Mouse (Mus musculus) midbrain, postnatal 0 days (tissue): ENCODE measurements around the gene Ecsit. TPM values are rescaled to one million over a fixed set of nuclear protein-coding genes. Genes with fewer than 3 reads are reported as not detected.

Source experiments
- ATAC-seq: fragments of 200-750 bp; cut with Nextera tagmentation; 2 replicates; pipeline ENCODE4 v1.8.0; 2017; ENCODE audit warnings: moderate number of reproducible peaks, mild to moderate bottlenecking, moderate TSS enrichment, moderate library complexity; ENCODE audit not compliant: low FRiP score
- DNase-seq: peaks from one replicate; pipeline ENCODE4 v3.0.0-alpha.2; 2015; ENCODE audit warnings: low spot score
- H3K27ac ChIP-seq: fragments of 300-500 bp; sonication (generic); 2 replicates; pipeline ENCODE4 v1.5.1; 2014; ENCODE audit warnings: low read depth, mild to moderate bottlenecking, low read length, mixed read lengths
- H3K27me3 ChIP-seq: fragments of 300-500 bp; sonication (generic); 2 replicates; pipeline ENCODE4 v1.6.1; 2014; ENCODE audit warnings: low read length, control low read depth, mixed read lengths; ENCODE audit not compliant: insufficient read depth
- H3K36me3 ChIP-seq: fragments of 300-500 bp; sonication (generic); 2 replicates; pipeline ENCODE4 v1.6.1; 2014; ENCODE audit warnings: low read length, control low read depth, mixed read lengths; ENCODE audit not compliant: insufficient read depth
- H3K4me1 ChIP-seq: fragments of 300-500 bp; sonication (generic); 2 replicates; pipeline ENCODE4 v1.6.1; 2014; ENCODE audit warnings: mild to moderate bottlenecking, control low read depth, antibody characterized with exemption, low read length, mixed read lengths; ENCODE audit not compliant: insufficient read depth
- H3K4me2 ChIP-seq: fragments of 300-500 bp; sonication (generic); 2 replicates; pipeline ENCODE4 v1.6.1; 2014; ENCODE audit warnings: low read depth, mild to moderate bottlenecking, low read length, mixed read lengths; ENCODE audit not compliant: poor library complexity, severe bottlenecking
- H3K4me3 ChIP-seq: fragments of 300-500 bp; sonication (generic); 2 replicates; pipeline ENCODE4 v1.5.1; 2014; ENCODE audit warnings: low read depth, mild to moderate bottlenecking, low read length, moderate library complexity
- H3K9ac ChIP-seq: fragments of 300-500 bp; sonication (generic); replicated peaks from 2 replicates; pipeline ENCODE4 v1.6.1; 2014; ENCODE audit warnings: mild to moderate bottlenecking, low read length, moderate library complexity, mixed read lengths; ENCODE audit not compliant: poor library complexity, severe bottlenecking
- H3K9me3 ChIP-seq: fragments of 300-500 bp; sonication (generic); 2 replicates; pipeline ENCODE4 v1.6.1; 2016; ENCODE audit warnings: low read length, control low read depth
- CTCF ChIP-seq: IDR thresholded peaks from 2 replicates; pipeline ENCODE4 v1.5.1; 2016; ENCODE audit warnings: antibody characterized with exemption, mild to moderate bottlenecking
- WGBS: fragments of 180-500 bp; shearing (Covaris S2); extraction: QIAGEN DNeasy Blood & Tissue Kit; methylation state at CpG from one replicate; pipeline ENCODE4 v1.1.7; 2014; 5-methylcytosine and 5-hydroxymethylcytosine counted together
- polyA plus RNA-seq: library from polyadenylated mRNA; unstranded; fragments of >200 nt; fragmentation: Nextera tagmentation; extraction: Ambion mirVana; gene quantifications from 2 replicates; pipeline ENCODE4 v1.2.1, GENCODE M21; 2015
- total RNA-seq: library from RNA; depleted of rRNA; stranded (reverse); fragments of >200 nt; gene quantifications from 2 replicates; pipeline ENCODE4 v1.2.3, GENCODE M21; 2014

Ecsit gene
- total and polyA plus RNA-seq, 2 experiments from 2014 or later = 55.0 to 56.3 TPM

- no peaks in the 10 kb centered on the region for H3K27me3 ChIP-seq
- peaks cover 28% of the 10 kb centered on the region for H3K36me3 ChIP-seq
- no peak for ATAC-seq
These were observed 18.0 kb downstream of the Ecsit start for GRCm38 (mm10) chr9:22067195-22067594.

GRCm38 (mm10) chr9:22066433-22066832 lies 18.8 kb downstream of the Ecsit start:
- peaks cover 32% of the 10 kb centered on the region for H3K36me3 ChIP-seq
- H3K4me2 ChIP-seq = no peak overlapping the region
- H3K4me3 ChIP-seq = no peak overlapping the region
- no peaks in the 10 kb centered on the region for H3K9me3 ChIP-seq
- ATAC-seq = no peak
- H3K27me3 ChIP-seq = no peaks in the 10 kb centered on the region
- DNase-seq = peak; percentile 14
- no peak overlapping the region for H3K27ac ChIP-seq
- 85% methylated on average over 3 of the region's 3 CpGs for WGBS
- H3K4me1 ChIP-seq = peaks cover 6% of the 10 kb centered on the region; the same call in 1 of the 2 replicates
- no peak overlapping the region for H3K9ac ChIP-seq
- peak; percentile 75 for TF ChIP-seq CTCF

More at GRCm38 (mm10) chr9:22067195-22067594, 18.0 kb downstream of the Ecsit start:
- Histone ChIP-seq H3K4me2 (no peak overlapping the region), H3K4me3 (no peak overlapping the region), H3K9me3 (no peaks in the 10 kb centered on the region), H3K27ac (no peak overlapping the region), H3K4me1 (peaks cover 6% of the 10 kb centered on the region; the same call in 1 of the 2 replicates), H3K9ac (no peak overlapping the region)
- no peak for DNase-seq
- WGBS = 86% methylated on average over 5 of the region's 5 CpGs
- no peak for TF ChIP-seq CTCF

GRCm38 (mm10) chr9:22065642-22066041 lies 19.6 kb downstream of the Ecsit start:
- peaks cover 38% of the 10 kb centered on the region for H3K36me3 ChIP-seq
- no peak overlapping the region for H3K4me2 ChIP-seq
- 94% methylated on average over 11 of the region's 11 CpGs for WGBS

GRCm38 (mm10) chr9:22064341-22064740 lies 20.9 kb downstream of the Ecsit start:
- no peaks in the 10 kb centered on the region for H3K4me1 ChIP-seq
- H3K9me3 ChIP-seq = no peaks in the 10 kb centered on the region
- H3K36me3 ChIP-seq = peaks cover 42% of the 10 kb centered on the region
- H3K9ac ChIP-seq = no peak overlapping the region
- ATAC-seq (no peak), DNase-seq (no peak)
- no peak for TF ChIP-seq CTCF
- WGBS = 91% methylated on average over 3 of the region's 3 CpGs
- H3K4me2 ChIP-seq = no peak overlapping the region
- H3K4me3 ChIP-seq = no peak overlapping the region
- H3K27me3 ChIP-seq = no peaks in the 10 kb centered on the region
- H3K27ac ChIP-seq = no peak overlapping the region

More at GRCm38 (mm10) chr9:22065642-22066041, 19.6 kb downstream of the Ecsit start:
- Histone ChIP-seq H3K27ac (no peak overlapping the region), H3K9ac (no peak overlapping the region), H3K27me3 (no peaks in the 10 kb centered on the region), H3K4me3 (no peak overlapping the region), H3K4me1 (peaks cover 6% of the 10 kb centered on the region; the same call in 1 of the 2 replicates), H3K9me3 (no peaks in the 10 kb centered on the region)
- ATAC-seq (no peak), DNase-seq (no peak)
- no peak for TF ChIP-seq CTCF

GRCm38 (mm10) chr9:22061339-22061738 lies 23.9 kb downstream of the Ecsit start:
- no peak overlapping the region for H3K4me3 ChIP-seq
- peaks cover 48% of the 10 kb centered on the region for H3K36me3 ChIP-seq
- WGBS = 82% methylated on average over 2 of the region's 2 CpGs
- no peak overlapping the region for H3K9ac ChIP-seq
- no peaks in the 10 kb centered on the region for H3K27me3 ChIP-seq
- no peaks in the 10 kb centered on the region for H3K4me1 ChIP-seq
- H3K4me2 ChIP-seq = no peak overlapping the region
- H3K9me3 ChIP-seq = no peaks in the 10 kb centered on the region
- ATAC-seq (no peak), DNase-seq (no peak)
- no peak for TF ChIP-seq CTCF
- H3K27ac ChIP-seq = no peak overlapping the region

GRCm38 (mm10) chr9:22058011-22058424 lies 27.2 kb downstream of the Ecsit start:
- peaks cover 32% of the 10 kb centered on the region for H3K36me3 ChIP-seq
- peak; percentile 54 for DNase-seq

More at GRCm38 (mm10) chr9:22058011-22058424, 27.2 kb downstream of the Ecsit start:
- no peak for TF ChIP-seq CTCF
- Histone ChIP-seq H3K4me2 (no peak overlapping the region), H3K4me1 (no peaks in the 10 kb centered on the region; the same call in 1 of the 2 replicates), H3K27me3 (no peaks in the 10 kb centered on the region), H3K9me3 (no peaks in the 10 kb centered on the region), H3K9ac (no peak overlapping the region), H3K27ac (no peak overlapping the region), H3K4me3 (no peak overlapping the region)
- WGBS = 75% methylated on average over 9 of the region's 9 CpGs
- ATAC-seq = no peak
